Mouse (Mus musculus) G1E (cell line): Measurements from ENCODE around the gene Olfr1377.

Source experiments
- CTCF ChIP-seq: IDR thresholded peaks from 2 replicates; pipeline ENCODE4 v1.5.1; 2012; ENCODE audit warnings: low read depth, low read length, inconsistent platforms, mixed read lengths
- GATA1 ChIP-seq: IDR thresholded peaks from 2 replicates; pipeline ENCODE4 v1.6.1; 2012; ENCODE audit warnings: borderline replicate concordance, low read length, inconsistent platforms, mixed read lengths
- POLR2AphosphoS5 ChIP-seq: IDR thresholded peaks from 2 replicates; pipeline ENCODE4 v1.6.1; 2012; ENCODE audit warnings: low read depth, low read length, inconsistent platforms; ENCODE audit not compliant: insufficient replicate concordance

DNA sequence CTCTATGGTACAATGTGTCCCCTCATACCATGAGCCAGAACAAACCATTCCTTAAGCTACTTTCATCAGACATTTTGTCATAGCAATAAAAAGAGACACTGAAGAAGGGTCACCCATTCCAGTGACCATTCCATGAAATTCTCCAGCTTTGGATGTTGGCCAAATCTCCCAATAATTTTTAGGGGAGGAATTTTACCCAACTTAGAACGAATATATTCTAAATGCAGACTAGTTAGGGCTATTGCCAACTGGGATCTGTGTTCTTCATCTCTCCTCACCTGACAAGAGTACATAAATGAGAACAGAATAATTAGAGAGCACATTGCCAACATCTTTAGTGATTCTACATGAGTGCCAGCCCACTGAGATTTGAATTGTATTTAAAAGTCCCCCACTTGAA, 32.2 kb downstream of the Olfr1377 start, which contains the start of gene Olfr54:
- TF ChIP-seq CTCF (no peak), GATA1 (no peak), POLR2AphosphoS5 (no peak)
